Mouse (Mus musculus) kidney, adult 9 months (tissue): ENCODE data around the gene Gm28372.
"Not testable (repeated sequence)": the region's sequence is repeated elsewhere in the genome, so short reads cannot be mapped to it uniquely, and the experiment has no call there.

Experiments used
- DNase-seq: peaks from one replicate; pipeline ENCODE4 v3.0.0; 2022

Gene Gm28372

GRCm38 (mm10) chr2:130404939-130405338 is at the start of gene Gm28372, which contains the start of gene 1700020A23Rik:
Gm28372 (plus strand) TSS chr2:130405239.
1700020A23Rik (plus strand) TSS chr2:130405259.
- no peak for DNase-seq

DNA sequence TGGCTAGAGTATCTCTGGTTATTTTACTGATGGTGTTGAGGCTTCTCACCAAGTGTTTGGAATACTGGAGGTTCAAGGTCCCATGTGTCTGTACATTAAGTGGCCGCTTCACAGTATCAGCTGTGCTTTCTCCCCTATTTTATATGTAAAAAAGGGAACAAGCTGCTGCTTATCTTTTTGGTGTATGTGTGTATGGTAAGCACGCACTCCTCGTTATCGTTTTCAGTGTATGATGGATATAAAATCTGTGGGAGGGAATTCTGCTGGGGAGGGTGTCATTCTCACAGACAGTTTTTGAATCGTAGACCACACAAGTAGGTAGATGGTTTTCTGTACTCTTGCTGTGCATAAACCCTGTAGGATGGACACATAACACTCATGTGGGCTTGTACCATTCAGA is 47.5 kb upstream of the Gm28372 start:
- no peak for DNase-seq

- DNase-seq, result no peak
These were observed 46.2 kb upstream of the Gm28372 start for GRCm38 (mm10) chr2:130358852-130359251.

DNA sequence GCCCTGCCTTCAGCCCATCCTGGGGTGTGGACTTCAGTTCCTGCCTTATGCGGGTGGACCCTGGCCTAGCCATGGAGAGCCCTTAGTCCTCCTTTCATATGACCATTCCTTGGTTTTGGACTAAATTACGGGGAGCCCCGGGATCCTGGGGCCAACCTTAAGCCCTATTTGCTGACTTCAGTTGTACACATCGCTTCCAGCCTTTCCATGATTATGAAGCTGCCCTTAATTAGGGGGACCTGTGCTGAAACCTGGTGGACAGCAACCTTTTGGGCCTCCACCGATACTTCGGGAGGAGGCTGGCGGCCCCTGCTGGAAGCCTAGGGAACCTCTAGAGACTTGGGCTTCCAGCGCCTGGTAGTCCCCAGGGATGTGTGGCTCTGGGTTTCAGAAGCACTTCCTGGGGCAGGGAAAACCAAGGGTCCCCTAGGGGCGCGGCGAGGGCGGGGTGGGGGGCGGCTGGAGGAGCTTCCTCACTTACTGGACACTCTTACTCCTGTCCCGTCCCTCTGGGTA is 42.5 kb upstream of the Gm28372 start:
- peak; percentile 49 for DNase-seq

DNA sequence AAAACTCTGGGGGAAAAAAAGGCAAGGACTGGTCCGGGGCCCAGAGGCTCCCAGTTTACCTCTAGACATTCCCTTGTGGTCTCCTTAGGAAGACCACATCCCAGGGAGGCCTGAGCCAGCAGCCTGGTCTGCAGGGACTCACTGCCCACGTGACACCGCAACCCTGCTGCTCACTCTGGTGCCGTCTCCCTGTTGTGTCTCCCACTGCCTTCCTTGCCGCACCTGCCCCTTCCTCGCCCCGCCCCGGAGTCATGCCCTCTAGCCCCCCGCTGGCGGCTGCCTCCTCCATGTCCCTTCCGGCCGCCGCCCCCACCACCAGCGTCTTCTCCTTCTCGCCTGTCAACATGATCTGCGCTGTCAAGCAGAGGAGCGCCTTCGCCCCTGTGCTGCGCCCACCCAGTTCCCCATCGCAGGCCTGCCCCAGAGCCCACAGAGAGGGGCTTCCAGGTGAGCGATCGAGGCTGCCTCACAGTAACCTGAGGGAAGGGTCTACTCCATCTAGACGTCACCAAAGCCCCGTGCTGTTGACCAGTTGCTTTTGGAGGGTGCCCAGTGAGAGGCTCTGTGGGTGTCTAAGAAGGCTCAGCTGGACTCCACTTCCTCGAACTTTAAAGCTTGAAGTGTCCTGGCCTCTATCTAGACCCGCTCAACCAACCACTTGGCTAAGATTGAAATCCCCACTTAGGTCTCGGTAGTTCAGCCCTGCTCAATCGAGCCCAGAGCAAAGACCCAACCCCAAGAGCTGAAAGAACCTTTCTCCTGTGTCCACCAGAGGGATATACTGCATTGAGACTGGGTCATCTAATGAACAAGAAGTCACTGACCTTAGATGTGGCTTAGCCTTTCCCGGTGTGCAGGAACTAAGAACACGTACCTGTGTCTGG is 39.6 kb upstream of the Gm28372 start:
- no peak for DNase-seq

- DNase-seq, result no peak
These were observed 37.7 kb upstream of the Gm28372 start for GRCm38 (mm10) chr2:130367386-130367785.

DNA sequence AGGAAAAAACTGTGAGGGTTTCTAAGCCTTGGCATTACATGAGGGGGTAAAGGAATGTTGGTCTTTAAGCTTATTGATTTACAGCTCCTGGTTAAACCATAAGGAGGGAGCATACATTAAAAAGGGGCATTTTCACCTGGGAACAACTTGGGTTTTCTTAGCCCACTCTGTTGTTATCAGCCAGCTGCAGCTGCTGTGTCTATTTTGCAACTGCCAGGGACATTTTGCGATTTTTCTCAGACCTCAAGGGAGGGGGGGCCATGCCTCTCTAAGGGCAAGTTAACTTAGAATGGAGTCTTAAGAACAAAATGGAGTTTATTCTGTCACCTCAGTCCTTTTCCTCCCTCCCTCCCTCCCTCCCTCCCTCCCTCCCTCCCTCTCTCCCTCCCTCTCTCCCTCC is 32.0 kb upstream of the Gm28372 start:
- not testable (repeated sequence) for DNase-seq

- no peak for DNase-seq
These were observed 30.1 kb upstream of the Gm28372 start for GRCm38 (mm10) chr2:130374951-130375350.

DNA sequence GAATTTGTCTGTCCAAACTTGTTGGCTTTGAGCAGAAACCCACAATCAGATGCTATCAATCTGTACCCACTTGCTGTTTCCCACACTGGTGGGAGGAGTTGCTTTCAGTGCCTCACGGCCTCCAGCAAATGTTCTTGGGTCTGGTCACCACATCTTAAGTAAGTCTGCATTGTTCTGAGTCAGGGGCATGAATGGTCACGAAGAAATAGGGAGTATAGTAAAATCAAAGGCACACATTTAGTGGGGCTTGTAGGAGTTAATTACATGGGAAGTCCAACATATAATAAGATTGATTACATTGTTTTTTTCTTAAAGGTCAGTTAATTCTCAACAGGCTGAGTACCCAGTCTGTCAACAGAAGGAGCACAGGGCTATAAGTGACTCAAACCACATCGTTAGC is 21.8 kb upstream of the Gm28372 start:
- no peak for DNase-seq

DNA sequence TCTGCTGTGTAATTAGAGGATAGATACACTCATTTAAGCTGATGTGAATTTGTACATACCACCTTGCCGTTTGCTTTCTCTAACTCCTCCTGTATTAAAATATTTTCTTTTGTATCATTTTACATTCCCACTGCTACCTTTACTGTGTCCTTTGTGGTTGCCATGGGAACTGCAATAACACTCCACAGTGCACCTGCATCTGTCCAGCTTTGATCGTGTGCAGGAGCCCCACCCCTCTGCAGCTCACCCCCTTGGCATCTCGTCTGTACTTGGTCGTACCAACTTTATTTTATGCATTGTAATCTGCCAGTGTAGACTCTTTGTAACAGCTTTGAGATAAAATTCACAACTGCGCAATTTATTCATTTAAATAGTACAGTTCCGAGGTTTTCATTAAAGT is 21.1 kb upstream of the Gm28372 start:
- no peak for DNase-seq

- no peak for DNase-seq
These were observed 18.8 kb upstream of the Gm28372 start for GRCm38 (mm10) chr2:130386212-130386611.

- DNase-seq, result no peak
These were observed 16.2 kb upstream of the Gm28372 start for GRCm38 (mm10) chr2:130388796-130389195.

GRCm38 (mm10) chr2:130390993-130391625 is 13.9 kb upstream of the Gm28372 start:
- no peak for DNase-seq

GRCm38 (mm10) chr2:130392836-130393235 is 12.2 kb upstream of the Gm28372 start:
- DNase-seq, result no peak

GRCm38 (mm10) chr2:130395696-130396095 is 9.3 kb upstream of the Gm28372 start:
- no peak for DNase-seq

DNA sequence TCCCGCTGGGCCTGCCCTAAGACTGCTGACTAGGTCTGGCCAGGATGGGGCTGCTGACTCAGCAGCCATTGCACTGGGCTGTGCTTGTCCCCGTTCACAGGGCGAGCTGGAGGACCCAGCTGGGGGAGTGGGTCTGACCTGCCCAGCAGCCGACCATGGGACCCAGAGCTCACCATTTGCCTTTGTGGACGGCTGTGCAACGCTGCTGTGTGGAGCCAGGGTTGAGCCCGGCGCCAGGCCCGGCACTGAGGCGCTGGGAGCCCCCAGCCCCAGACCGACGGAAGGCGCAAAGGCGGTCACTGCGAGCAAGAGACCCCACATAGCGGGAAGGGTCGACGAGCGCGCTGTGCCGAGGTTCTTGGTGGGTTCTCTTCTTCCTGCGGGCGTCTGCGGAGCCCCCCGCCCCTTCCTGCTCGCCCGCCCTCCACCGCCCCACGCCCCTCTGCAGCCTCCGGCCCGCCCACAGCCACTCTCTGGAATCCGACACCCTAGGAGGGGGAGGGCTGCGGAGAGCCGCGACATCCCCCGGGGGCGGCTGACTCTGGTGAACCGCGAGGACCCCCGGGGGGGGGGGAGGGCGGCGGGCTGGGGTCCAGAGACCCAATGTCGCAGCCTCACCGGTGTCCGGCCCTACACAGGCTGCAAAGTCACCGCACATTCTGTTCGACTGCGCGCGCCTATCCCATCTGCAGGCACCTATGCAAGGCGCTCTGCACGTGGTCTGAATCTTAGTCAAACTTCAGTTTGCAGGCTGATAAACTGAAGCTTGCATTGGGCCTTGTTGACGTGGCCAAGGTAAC is 7.7 kb upstream of the Gm28372 start, which contains the start of gene Cpxm1:
Gene Cpxm1, minus strand, starts transcription at position 389 of the 800 bp plus-strand sequence.
- DNase-seq, result no peak

GRCm38 (mm10) chr2:130398091-130398490 is 6.9 kb upstream of the Gm28372 start:
- DNase-seq, result no peak

GRCm38 (mm10) chr2:130400046-130400445 is 5.0 kb upstream of the Gm28372 start:
- DNase-seq, result no peak

DNA sequence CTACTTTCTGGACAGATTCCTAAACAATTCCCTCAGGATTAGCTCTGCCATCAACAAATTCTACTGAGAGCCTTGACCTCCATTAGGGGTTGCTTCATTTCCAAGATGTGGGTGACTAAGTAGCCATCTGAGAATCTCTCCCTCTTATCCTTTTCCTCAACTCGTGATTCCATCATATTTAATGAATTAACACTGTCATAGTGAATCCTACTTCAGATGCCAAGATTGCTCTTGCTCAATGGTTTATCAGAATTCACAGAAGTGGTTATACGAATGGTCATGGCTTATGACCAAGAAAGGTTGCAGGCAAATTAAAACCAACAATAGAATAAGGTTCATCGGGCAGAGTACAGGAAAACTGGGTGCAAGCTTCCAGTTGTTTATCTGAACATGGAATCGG is 3.1 kb upstream of the Gm28372 start:
- DNase-seq, result no peak

DNA sequence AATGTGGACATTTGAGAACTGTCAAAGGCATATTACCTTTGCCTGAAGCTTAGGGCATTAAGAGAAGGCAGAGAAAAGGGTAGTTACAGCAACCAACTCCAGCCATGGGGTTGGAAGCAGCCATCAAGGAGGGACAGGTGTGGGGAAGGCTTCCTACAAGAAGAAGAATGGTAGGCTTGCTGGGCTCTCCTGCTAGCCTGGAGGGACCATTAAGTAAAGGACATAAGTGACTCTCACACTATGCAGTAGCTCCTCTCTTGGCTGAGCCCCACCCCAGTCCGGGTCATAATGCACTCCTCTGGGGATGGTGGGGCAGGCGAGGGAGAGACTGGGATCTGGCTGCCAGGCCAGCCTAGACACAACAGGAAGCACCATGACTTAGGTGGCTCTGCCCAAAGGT is 1.1 kb downstream of the Gm28372 start, which contains the start of gene Tmem239:
Gene Tmem239, plus strand, starts transcription at position 301 of the 400 bp plus-strand sequence.
- no peak for DNase-seq

- DNase-seq, result no peak
These were observed 3.2 kb downstream of the Gm28372 start for GRCm38 (mm10) chr2:130408194-130408593.

DNA sequence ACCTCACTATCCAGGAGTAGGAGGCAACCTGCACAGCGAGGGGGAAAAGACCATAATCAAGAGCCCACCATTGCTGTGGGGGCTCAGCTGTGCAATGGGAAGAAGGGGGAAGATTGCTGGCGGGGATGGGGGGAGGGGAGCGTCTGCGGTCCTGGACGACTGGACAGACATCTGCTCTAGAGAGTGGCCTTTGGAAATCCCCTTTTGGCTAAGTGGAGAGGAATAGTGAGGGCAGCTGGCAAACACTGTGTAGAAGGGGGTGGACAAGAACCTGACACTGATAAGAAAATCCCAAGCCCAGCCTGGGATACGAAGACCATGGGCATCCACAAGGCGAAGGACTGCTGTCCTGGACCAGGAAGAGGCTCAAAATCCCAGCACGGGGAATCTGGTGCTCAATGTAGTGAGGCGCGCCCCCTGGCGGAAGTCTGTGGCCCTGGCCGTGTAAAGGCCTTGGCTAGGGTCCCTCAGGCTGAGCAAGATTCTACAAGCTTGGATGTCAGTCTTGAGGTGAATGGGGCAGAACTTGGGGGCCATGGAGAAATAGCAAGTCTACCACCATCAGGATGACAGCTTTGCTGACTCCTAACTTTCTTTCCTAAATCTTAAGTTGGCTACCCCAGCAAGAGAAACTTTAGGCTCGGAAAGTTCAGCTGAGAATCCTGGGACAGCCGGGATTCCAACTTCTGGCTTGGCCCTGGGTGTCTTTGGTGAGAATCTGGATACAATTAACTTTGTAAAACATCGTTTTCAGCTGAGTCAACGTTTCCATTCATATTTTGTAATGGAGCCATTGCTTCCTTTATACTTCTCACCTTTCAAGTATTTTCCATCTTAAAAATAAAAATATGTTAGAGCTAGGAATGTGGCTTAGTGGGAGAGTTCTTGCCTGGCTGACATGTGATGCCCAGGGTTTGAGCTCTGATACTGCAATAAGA is 6.8 kb downstream of the Gm28372 start:
- peak; percentile 83 for DNase-seq
